In genomic region chr3:8440701-8441365, GRCm38 (mm10) we compare ENCODE assay signal across 14 mouse cellular contexts.
DNase-seq lines count a peak whose midpoint lies in the region; ATAC-seq and TF ChIP-seq lines count a peak whose summit lies in the region.
"Had no signal": no experiment of that assay in that cellular context is flagged by ENCODE, and none has a peak within 500 bp of the region (broad histone marks: within the 10 kb centered on the region; RNA-seq: fewer than 3 reads in every experiment).

No protein-coding gene starts in this region.

- 48% methylated on average over 4 of the region's 4 CpGs for WGBS in hindbrain, postnatal 0 days
- 82% methylated on average over 4 of the region's 4 CpGs for WGBS in hindbrain, embryonic 10.5 days
- WGBS in midbrain, embryonic 14.5 days = 75% methylated on average over 4 of the region's 4 CpGs
- WGBS in midbrain, embryonic 16.5 days = 73% methylated on average over 4 of the region's 4 CpGs

- no peak overlapping the region for H3K4me2 ChIP-seq in hindbrain, postnatal 0 days (ENCODE audit: low read depth, low read length)
- no peak overlapping the region for H3K4me2 ChIP-seq in midbrain, embryonic 14.5 days (ENCODE audit: low read length)
- no peak overlapping the region for H3K4me2 ChIP-seq in midbrain, embryonic 16.5 days (ENCODE audit: low read length)
- H3K4me2 ChIP-seq: liver, embryonic 13.5 days; midbrain, embryonic 11.5 days had no signal

- no peak for TF ChIP-seq CTCF in hindbrain, postnatal 0 days (IDR thresholded peaks at IDR 0.05; ENCODE audit: low read depth)

- no peak overlapping the region for H3K4me3 ChIP-seq in hindbrain, postnatal 0 days (ENCODE audit: low read length)
- H3K4me3 ChIP-seq in hindbrain, embryonic 10.5 days = no peak overlapping the region
- H3K4me3 ChIP-seq in midbrain, embryonic 14.5 days (replicated peaks; ENCODE audit: low read depth, low read length) = no peak overlapping the region
- H3K4me3 ChIP-seq in midbrain, embryonic 16.5 days (ENCODE audit: low read depth, low read length) = no peak overlapping the region
- H3K4me3 ChIP-seq: liver, embryonic 13.5 days had no signal

- no peak overlapping the region for H3K27ac ChIP-seq in hindbrain, postnatal 0 days
- H3K27ac ChIP-seq in hindbrain, embryonic 10.5 days = no peak overlapping the region
- H3K27ac ChIP-seq in midbrain, embryonic 14.5 days (replicated peaks; ENCODE audit: low read depth, low read length) = no peak overlapping the region
- H3K27ac ChIP-seq in midbrain, embryonic 16.5 days (ENCODE audit: low read length) = no peak overlapping the region
- H3K27ac ChIP-seq: liver, embryonic 13.5 days had no signal

- no peaks in the 10 kb centered on the region for H3K4me1 ChIP-seq in hindbrain, postnatal 0 days (ENCODE audit: insufficient read depth, low read length)
- no peaks in the 10 kb centered on the region for H3K4me1 ChIP-seq in hindbrain, embryonic 10.5 days (replicated peaks)
- no peaks in the 10 kb centered on the region for H3K4me1 ChIP-seq in midbrain, embryonic 14.5 days (ENCODE audit: control insufficient read depth, insufficient read depth, low read length)
- no peaks in the 10 kb centered on the region for H3K4me1 ChIP-seq in midbrain, embryonic 16.5 days (ENCODE audit: control insufficient read depth, insufficient read depth, low read length)
- H3K4me1 ChIP-seq: liver, embryonic 13.5 days had no signal

- no peak for ATAC-seq in hindbrain, postnatal 0 days
- no peak for ATAC-seq in midbrain, embryonic 14.5 days (ENCODE audit: low FRiP score, low TSS enrichment)
- no peak for ATAC-seq in midbrain, embryonic 16.5 days
- ATAC-seq in inflammation-experienced regulatory T-cells, adult 6 months = no peak

- H3K36me3 ChIP-seq in hindbrain, postnatal 0 days (ENCODE audit: insufficient read depth, low read length) = no peaks in the 10 kb centered on the region
- no peaks in the 10 kb centered on the region for H3K36me3 ChIP-seq in hindbrain, embryonic 10.5 days
- no peaks in the 10 kb centered on the region for H3K36me3 ChIP-seq in midbrain, embryonic 14.5 days (ENCODE audit: control insufficient read depth, insufficient read depth, low read length)
- no peaks in the 10 kb centered on the region for H3K36me3 ChIP-seq in midbrain, embryonic 16.5 days (ENCODE audit: control insufficient read depth, insufficient read depth, low read length)
- H3K36me3 ChIP-seq: liver, embryonic 13.5 days had no signal

- no peaks in the 10 kb centered on the region for H3K9me3 ChIP-seq in hindbrain, postnatal 0 days (ENCODE audit: low read length)
- no peaks in the 10 kb centered on the region for H3K9me3 ChIP-seq in hindbrain, embryonic 10.5 days
- no peaks in the 10 kb centered on the region for H3K9me3 ChIP-seq in midbrain, embryonic 14.5 days (ENCODE audit: control insufficient read depth, low read length)
- H3K9me3 ChIP-seq in midbrain, embryonic 16.5 days (replicated peaks; ENCODE audit: control insufficient read depth, low read length, poor library complexity, severe bottlenecking) = no peaks in the 10 kb centered on the region

- no peaks in the 10 kb centered on the region for H3K27me3 ChIP-seq in hindbrain, postnatal 0 days (ENCODE audit: insufficient read depth, low read length)
- H3K27me3 ChIP-seq in hindbrain, embryonic 10.5 days (ENCODE audit: insufficient read depth, poor library complexity, severe bottlenecking) = no peaks in the 10 kb centered on the region
- no peaks in the 10 kb centered on the region for H3K27me3 ChIP-seq in midbrain, embryonic 14.5 days (ENCODE audit: control insufficient read depth, insufficient read depth, low read length)
- no peaks in the 10 kb centered on the region for H3K27me3 ChIP-seq in midbrain, embryonic 16.5 days (ENCODE audit: control insufficient read depth, insufficient read depth, low read depth, low read length)
- H3K27me3 ChIP-seq: CH12.LX; liver, embryonic 13.5 days had no signal

- no peak overlapping the region for H3K9ac ChIP-seq in hindbrain, postnatal 0 days (replicated peaks; ENCODE audit: low read length)
- no peak overlapping the region for H3K9ac ChIP-seq in midbrain, embryonic 14.5 days (replicated peaks; ENCODE audit: low read length)
- H3K9ac ChIP-seq in midbrain, embryonic 16.5 days (ENCODE audit: low read depth, low read length) = no peak overlapping the region
- H3K9ac ChIP-seq: liver, embryonic 13.5 days had no signal

- DNase-seq in hindbrain, postnatal 0 days (ENCODE audit: low spot score) = peak; percentile 40
- no peak for DNase-seq in hindbrain, embryonic 10.5 days (ENCODE audit: low spot score)
- DNase-seq in midbrain, embryonic 14.5 days = peak; percentile 8
- DNase-seq in adipocyte (ENCODE audit: low spot score) = peak; percentile 65
- DNase-seq in fat pad, adult 2 months (ENCODE audit: extremely low read depth, low read depth, low spot score) = peak; percentile 14
- DNase-seq in kidney, adult 8-10 months = no peak
- DNase-seq: embryo, embryonic 11 days; kidney, adult 9 months; layer of hippocampus, postnatal 36 days; liver, embryonic 13.5 days had no signal

Comparison
In these comparisons a context has a peak if more than half of its experiments do, and no peak if none do; other contexts are left out.
1. DNase-seq: peak in hindbrain, postnatal 0 days (single experiment), midbrain, embryonic 14.5 days (single experiment), adipocyte (single experiment) and fat pad, adult 2 months (single experiment); none in hindbrain, embryonic 10.5 days (single experiment) and kidney, adult 8-10 months (0 of 2).